Mouse (Mus musculus): Measurements from ENCODE around the gene H2-T22.
A peak's percentile ranks its signal among the peaks of the same experiment; 100 is the strongest.
"Not testable (repeated sequence)": the region's sequence is repeated elsewhere in the genome, so short reads cannot be mapped to it uniquely, and the experiment has no call there.

Gene H2-T22

GRCm38 (mm10) chr17:36042610-36043169 is at the start of gene H2-T22, which contains the start of gene Gm6034:
Gene H2-T22 (minus strand): TSS chr17:36042747.
Gene Gm6034 (plus strand): TSS chr17:36042961.
- peak; percentile 85 to 86 for DNase-seq (ENCODE audit: low spot score in 2 of 2)

GRCm38 (mm10) chr17:36091933-36092332 is 49.4 kb upstream of the H2-T22 start:
- DNase-seq (ENCODE audit: low spot score in 2 of 2) = not testable (repeated sequence)

GRCm38 (mm10) chr17:36085976-36086375 is 43.4 kb upstream of the H2-T22 start:
- not testable (repeated sequence) for DNase-seq (ENCODE audit: low spot score in 2 of 2)

- no peak for DNase-seq (ENCODE audit: low spot score in 2 of 2)
Observed at GRCm38 (mm10) chr17:36083870-36084451, 41.4 kb upstream of the H2-T22 start.

GRCm38 (mm10) chr17:36083266-36083869 is 40.8 kb upstream of the H2-T22 start:
- DNase-seq (ENCODE audit: low spot score in 2 of 2) = peak; percentile 43 to 47

GRCm38 (mm10) chr17:36082519-36083232 is 40.1 kb upstream of the H2-T22 start:
- DNase-seq (ENCODE audit: low spot score in 2 of 2) = not testable (repeated sequence)

- DNase-seq (ENCODE audit: low spot score in 2 of 2) = not testable (repeated sequence)
Observed at GRCm38 (mm10) chr17:36081901-36082300, 39.4 kb upstream of the H2-T22 start.

- DNase-seq (ENCODE audit: low spot score in 2 of 2) = peak; percentile 80 to 88
Observed at GRCm38 (mm10) chr17:36060829-36061228, 18.3 kb upstream of the H2-T22 start.

GRCm38 (mm10) chr17:36058362-36058761 is 15.8 kb upstream of the H2-T22 start, which contains the start of gene Gm11127:
Gene Gm11127 (minus strand): TSS chr17:36058371.
- DNase-seq (ENCODE audit: low spot score in 2 of 2) = not testable (repeated sequence)

- DNase-seq (ENCODE audit: low spot score in 2 of 2) = not testable (repeated sequence)
Observed at GRCm38 (mm10) chr17:36057927-36058326, 15.4 kb upstream of the H2-T22 start.

- no peak for DNase-seq (ENCODE audit: low spot score in 2 of 2)
Observed at GRCm38 (mm10) chr17:36043286-36043685, 739 bp upstream of the H2-T22 start.

- DNase-seq (ENCODE audit: low spot score in 2 of 2) = not testable (repeated sequence)
Observed at GRCm38 (mm10) chr17:36042055-36042454, 492 bp downstream of the H2-T22 start.

GRCm38 (mm10) chr17:36040604-36041003 is 1.9 kb downstream of the H2-T22 start:
- not testable (repeated sequence) for DNase-seq (ENCODE audit: low spot score in 2 of 2)

GRCm38 (mm10) chr17:36036126-36036525 is 6.4 kb downstream of the H2-T22 start:
- DNase-seq (ENCODE audit: low spot score in 2 of 2) = not testable (repeated sequence)

- peak; percentile 58 to 72 for DNase-seq (ENCODE audit: low spot score in 2 of 2)
Observed at GRCm38 (mm10) chr17:36035010-36035638, 7.4 kb downstream of the H2-T22 start.

GRCm38 (mm10) chr17:36034524-36034923 is 8.0 kb downstream of the H2-T22 start:
- not testable (repeated sequence) for DNase-seq (ENCODE audit: low spot score in 2 of 2)

- peak; percentile 64 to 73 for DNase-seq (ENCODE audit: low spot score in 2 of 2)
Observed at GRCm38 (mm10) chr17:36032351-36032875, 10.1 kb downstream of the H2-T22 start, which contains the start of gene H2-T23. Gene H2-T23 (minus strand): TSS chr17:36032855.

- DNase-seq (ENCODE audit: low spot score in 2 of 2) = peak; percentile 66 to 73
Observed at GRCm38 (mm10) chr17:36031583-36032331, 10.8 kb downstream of the H2-T22 start.

- not testable (repeated sequence) for DNase-seq (ENCODE audit: low spot score in 2 of 2)
Observed at GRCm38 (mm10) chr17:36030703-36031582, 11.6 kb downstream of the H2-T22 start.
